In genomic region chr2:73313117-73313501, GRCm38 (mm10) we compare ENCODE assay signal across 7 mouse cellular contexts. TPM values are rescaled to one million over a fixed set of nuclear protein-coding genes. Genes with fewer than 3 reads are reported as not detected.
DNase-seq lines count a peak whose midpoint lies in the region; ATAC-seq lines count a peak whose summit lies in the region.

No protein-coding gene starts in this region.

- peak overlapping the region; percentile 72 for H3K9ac ChIP-seq in forebrain, embryonic 16.5 days (replicated peaks; ENCODE audit: low read depth, low read length)
- H3K9ac ChIP-seq in hindbrain, embryonic 13.5 days, result peak overlapping the region; percentile 74

- H3K36me3 ChIP-seq in forebrain, embryonic 16.5 days (ENCODE audit: control insufficient read depth, insufficient read depth), result peaks cover 10% of the 10 kb centered on the region
- H3K36me3 ChIP-seq in hindbrain, embryonic 13.5 days, result peaks cover 18% of the 10 kb centered on the region
- H3K36me3 ChIP-seq in macrophage (ENCODE audit: inconsistent target), result peaks cover 22% of the 10 kb centered on the region

- H3K4me1 ChIP-seq in forebrain, embryonic 16.5 days (replicated peaks; ENCODE audit: control insufficient read depth, insufficient read depth, low read length), result peaks cover 13% of the 10 kb centered on the region
- H3K4me1 ChIP-seq in hindbrain, embryonic 13.5 days (replicated peaks), result peaks cover 17% of the 10 kb centered on the region

- no peaks in the 10 kb centered on the region for H3K27me3 ChIP-seq in forebrain, embryonic 16.5 days (replicated peaks; ENCODE audit: control insufficient read depth, insufficient read depth, low read length)
- no peaks in the 10 kb centered on the region for H3K27me3 ChIP-seq in hindbrain, embryonic 13.5 days

- H3K4me2 ChIP-seq in forebrain, embryonic 16.5 days (ENCODE audit: low read length), result peak overlapping the region; percentile 63
- peak overlapping the region; percentile 54 for H3K4me2 ChIP-seq in hindbrain, embryonic 13.5 days

- peak overlapping the region; percentile 84 for H3K27ac ChIP-seq in forebrain, embryonic 16.5 days (ENCODE audit: low read length)
- H3K27ac ChIP-seq in hindbrain, embryonic 13.5 days, result peak overlapping the region; percentile 74
- H3K27ac ChIP-seq in macrophage, result peak overlapping the region; percentile 54

- H3K4me3 ChIP-seq in forebrain, embryonic 16.5 days (replicated peaks; ENCODE audit: low read length), result peak overlapping the region; percentile 84
- H3K4me3 ChIP-seq in hindbrain, embryonic 13.5 days, result peak overlapping the region; percentile 88
- H3K4me3 ChIP-seq in macrophage (ENCODE audit: inconsistent target), result peak overlapping the region; percentile 99

- ATAC-seq in forebrain, embryonic 16.5 days, result peak; percentile 21
- ATAC-seq in hindbrain, embryonic 13.5 days (ENCODE audit: low FRiP score), result peak; percentile 57

- no peaks in the 10 kb centered on the region for H3K9me3 ChIP-seq in forebrain, embryonic 16.5 days (ENCODE audit: control insufficient read depth, low read length)
- H3K9me3 ChIP-seq in hindbrain, embryonic 13.5 days, result no peaks in the 10 kb centered on the region

- DNase-seq in NIH3T3 (ENCODE audit: low read depth), result peak; percentile 56
- peak; percentile 25 to 61 for DNase-seq in cerebellum, adult 18-20 months
- peak; percentile 21 to 25 for DNase-seq in layer of hippocampus, postnatal 25 days (ENCODE audit: extremely low spot score in 1 of 2, low spot score in 1 of 2)
- peak; percentile 52 for DNase-seq in skeletal muscle tissue, adult 2 months (ENCODE audit: low read depth, low spot score)

- 41% methylated on average over 14 of the region's 14 CpGs for WGBS in forebrain, embryonic 16.5 days
- 46% methylated on average over 14 of the region's 14 CpGs for whole genome bisulfite sequencing in hindbrain, embryonic 13.5 days
- 59% methylated on average over 14 of the region's 14 CpGs for WGBS in macrophage (ENCODE audit: missing documents)

- H3K79me2 ChIP-seq in macrophage (ENCODE audit: inconsistent target), result peaks cover 27% of the 10 kb centered on the region

RNA-seq across cellular contexts. Expression of gene Cir1, which starts 0.6 kb away (rescaled TPM):
- polyA plus RNA-seq in forebrain, embryonic 16.5 days (2015; fragmentation: Nextera tagmentation; extraction: Ambion mirVana), result 24.6 and 26.6 TPM in 2 replicates
- 31.9 and 33.0 TPM in 2 replicates for polyA plus RNA-seq in hindbrain, embryonic 13.5 days (2015; fragmentation: Nextera tagmentation; extraction: Ambion mirVana)
- 10 to 100 TPM; 27.0 to 29.3 TPM for total RNA-seq in layer of hippocampus, postnatal 25 days (2021)
- total RNA-seq in macrophage (2018; cell fraction: chromatin; rRNA removed), result 10 to 100 TPM in 15 of 26 experiments, 1 to 10 TPM in 11; 2.1 to 29.3 (median 12.4) TPM
- total RNA-seq in macrophage (2018; cell fraction: cytosol; rRNA removed), result 10 to 100 TPM in 24 of 26 experiments, 1 to 10 TPM in 2; 8.4 to 26.8 (median 15.1) TPM
- 10 to 100 TPM in 9 of 26 experiments, 1 to 10 TPM in 17; 2.5 to 22.5 (median 7.6) TPM for total RNA-seq in macrophage (2018; cell fraction: nucleus; rRNA removed)
- 14.0 to 40.4 TPM (median 25.0 TPM) in 3 replicates for polyA plus RNA-seq in macrophage (2018)

RNA-seq across cellular contexts. Expression of gene Scrn3, which starts 0.7 kb away (rescaled TPM):
- polyA plus RNA-seq in forebrain, embryonic 16.5 days (2015; fragmentation: Nextera tagmentation; extraction: Ambion mirVana), result 8.7 and 9.1 TPM in 2 replicates
- 9.0 and 9.9 TPM in 2 replicates for polyA plus RNA-seq in hindbrain, embryonic 13.5 days (2015; fragmentation: Nextera tagmentation; extraction: Ambion mirVana)
- total RNA-seq in layer of hippocampus, postnatal 25 days (2021), result 10 to 100 TPM; 17.3 to 27.5 TPM
- total RNA-seq in macrophage (2018; cell fraction: chromatin; rRNA removed), result 10 to 100 TPM in 11 of 26 experiments, 1 to 10 TPM in 12, under 1 TPM in 3; 0.50 to 26.4 (median 6.5) TPM
- total RNA-seq in macrophage (2018; cell fraction: cytosol; rRNA removed), result 10 to 100 TPM in 11 of 26 experiments, 1 to 10 TPM in 15; 3.8 to 15.3 (median 8.1) TPM
- total RNA-seq in macrophage (2018; cell fraction: nucleus; rRNA removed), result 10 to 100 TPM in 8 of 26 experiments, 1 to 10 TPM in 18; 1.3 to 20.4 (median 6.3) TPM
- 13.3 to 14.9 TPM (median 14.0 TPM) in 3 replicates for polyA plus RNA-seq in macrophage (2018)

RNA-seq across cellular contexts. Expression of gene Sp9, which starts 41.4 kb away (rescaled TPM):
- 6.6 and 8.8 TPM in 2 replicates for polyA plus RNA-seq in forebrain, embryonic 16.5 days (2015; fragmentation: Nextera tagmentation; extraction: Ambion mirVana)
- polyA plus RNA-seq in hindbrain, embryonic 13.5 days (2015; fragmentation: Nextera tagmentation; extraction: Ambion mirVana), result 1.7 and 2.1 TPM in 2 replicates
- 1 to 10 TPM; 2.9 to 3.6 TPM for total RNA-seq in layer of hippocampus, postnatal 25 days (2021)
- not detected for total RNA-seq in macrophage (2018; cell fraction: chromatin; rRNA removed)
- total RNA-seq in macrophage (2018; cell fraction: cytosol; rRNA removed), result under 1 TPM in 13 of 26 experiments, not detected in 13; 0.20 to 0.77 (median 0.39) TPM
- total RNA-seq in macrophage (2018; cell fraction: nucleus; rRNA removed), result not detected
- polyA plus RNA-seq in macrophage (2018), result 0.47 TPM in 1 of 3 replicates, not detected in the others

Comparison
In these comparisons a context has a peak if more than half of its experiments do, and no peak if none do; other contexts are left out.
1. Peak in every context shown above with its lines: DNase-seq, ATAC-seq, H3K4me3 ChIP-seq and H3K27ac ChIP-seq.